Mouse (Mus musculus): ENCODE results near the gene Tsc1. TPM values are rescaled to one million over a fixed set of nuclear protein-coding genes. Genes with fewer than 3 reads are reported as not detected.

Tsc1 gene
- 11.1 and 18.0 TPM in 2 replicates for polyA plus RNA-seq (2015; fragmentation: Nextera tagmentation; extraction: Ambion mirVana)

DNA sequence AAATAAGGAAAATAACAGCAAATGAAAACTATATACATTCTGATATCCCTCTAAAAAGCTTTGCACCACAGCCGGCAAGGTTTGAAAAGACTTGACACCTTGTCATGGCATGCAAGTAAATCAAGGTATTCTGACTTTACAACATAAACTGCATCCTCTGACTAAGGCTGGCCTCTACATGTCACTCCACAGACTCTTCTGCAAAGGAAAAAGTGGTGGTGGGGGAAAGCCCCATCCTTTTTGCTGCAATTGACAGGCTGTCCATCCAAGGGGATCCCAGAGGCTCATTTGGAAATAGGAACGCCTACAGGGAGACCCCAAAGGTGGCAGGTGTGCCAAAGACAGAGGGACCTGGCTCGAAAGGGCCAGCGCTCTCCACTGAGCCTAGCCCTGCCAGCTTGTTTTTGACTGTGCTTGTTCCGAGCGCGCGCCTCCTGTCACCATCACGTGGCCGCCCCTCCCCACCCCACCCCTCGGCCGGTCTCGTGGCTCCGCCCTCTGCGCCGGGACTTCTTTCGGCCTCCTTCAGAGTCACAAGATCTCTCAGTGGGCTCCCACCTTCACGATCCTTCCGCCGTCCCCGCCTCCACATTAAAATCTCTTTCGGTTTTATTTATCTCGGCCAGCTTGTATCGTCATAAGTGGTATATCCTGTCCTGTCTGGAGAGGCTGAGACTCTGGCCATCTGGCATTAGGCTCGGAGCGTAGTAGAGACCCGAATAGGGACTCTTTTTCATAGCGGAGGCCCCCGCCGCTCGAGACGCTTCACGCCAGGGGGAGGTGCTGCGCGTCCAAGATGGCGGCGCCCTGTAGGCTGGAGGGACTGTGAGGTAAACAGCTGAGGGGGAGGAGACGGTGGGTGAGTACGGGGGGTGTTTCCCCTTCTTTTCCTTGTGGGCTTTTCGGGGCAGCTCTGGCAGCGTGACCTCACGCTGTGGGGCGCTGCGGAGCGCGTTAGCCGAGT lies at the start of gene Tsc1:
TSS of gene Tsc1 (plus strand) at position 768 of the 964 bp plus-strand sequence.
- peak within 1 kb of the TSS; percentile 85 for H3K27ac ChIP-seq
- peak within 1 kb of the TSS; percentile 81 for H3K4me3 ChIP-seq
- WGBS, result 2% methylated on average over 47 of the region's 47 CpGs
- peaks cover 16% of the 10 kb centered on the region for H3K4me1 ChIP-seq (replicated peaks)
- peak; percentile 90 for ATAC-seq (replicated peaks; ENCODE audit: insufficient number of reproducible peaks, insufficient read depth, low FRiP score, low read depth)
- peak within 1 kb of the TSS; percentile 88 for H3K9ac ChIP-seq
- no peaks in the 10 kb centered on the region for H3K36me3 ChIP-seq
- H3K27me3 ChIP-seq, result no peaks in the 10 kb centered on the region
- peak within 1 kb of the TSS; percentile 92 for H3K4me2 ChIP-seq
- H3K9me3 ChIP-seq (replicated peaks), result no peaks in the 10 kb centered on the region

DNA sequence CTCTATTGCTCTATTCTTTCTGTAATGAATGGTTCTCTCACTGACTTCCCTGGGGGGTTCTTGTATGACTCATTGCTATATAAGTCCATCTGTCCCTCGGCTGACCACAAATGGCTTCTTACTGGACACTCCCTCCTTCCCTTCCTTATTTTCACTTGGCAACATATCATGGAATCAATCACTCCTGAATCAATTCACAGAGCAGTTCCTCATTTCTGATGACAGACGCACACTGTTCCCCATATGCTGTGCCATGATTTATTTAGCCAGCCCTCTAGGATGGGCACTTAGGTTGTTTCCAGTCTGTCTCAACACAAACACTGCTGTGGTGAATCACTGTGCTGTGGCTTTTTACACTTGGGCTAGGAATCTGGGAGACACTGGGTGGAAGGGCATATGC lies 49.5 kb upstream of the Tsc1 start:
- Histone ChIP-seq H3K9ac (no peak overlapping the region), H3K27ac (no peak overlapping the region), H3K36me3 (no peaks in the 10 kb centered on the region), H3K4me1 (replicated peaks) (no peaks in the 10 kb centered on the region), H3K27me3 (peaks cover 12% of the 10 kb centered on the region; the same call in 1 of the 2 replicates), H3K9me3 (replicated peaks) (no peaks in the 10 kb centered on the region), H3K4me2 (no peak overlapping the region), H3K4me3 (no peak overlapping the region)
- no peak for ATAC-seq (replicated peaks; ENCODE audit: insufficient number of reproducible peaks, insufficient read depth, low FRiP score, low read depth)
- 66% methylated on average over 2 of the region's 2 CpGs for WGBS

DNA sequence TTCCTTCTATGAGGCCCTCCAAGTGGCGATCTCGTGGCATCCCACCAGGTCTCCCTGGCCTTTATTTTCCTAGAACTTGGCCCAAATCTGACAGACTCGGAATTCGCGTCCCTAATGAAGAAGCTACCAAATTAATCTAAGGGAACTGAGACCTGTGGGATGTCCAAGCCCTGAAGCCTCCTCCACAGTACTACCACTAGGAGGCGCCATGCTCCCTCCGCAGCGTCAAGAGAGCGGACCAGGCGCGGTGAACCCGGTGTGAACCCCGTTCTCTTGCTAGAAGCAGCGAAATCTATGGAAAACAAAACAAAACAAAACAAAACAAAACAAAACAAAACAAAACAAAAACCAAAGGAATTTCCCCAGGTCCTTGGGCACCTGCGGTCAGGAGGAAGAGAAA lies 48.2 kb upstream of the Tsc1 start:
- peaks cover 12% of the 10 kb centered on the region; the same call in 1 of the 2 replicates for H3K27me3 ChIP-seq
- H3K9me3 ChIP-seq (replicated peaks), result no peaks in the 10 kb centered on the region
- H3K4me1 ChIP-seq (replicated peaks), result peaks cover 3% of the 10 kb centered on the region; the same call in 1 of the 2 replicates
- no peak overlapping the region for H3K27ac ChIP-seq
- WGBS, result 5% methylated on average over 15 of the region's 15 CpGs
- no peak overlapping the region for H3K9ac ChIP-seq
- no peak overlapping the region for H3K4me3 ChIP-seq
- H3K36me3 ChIP-seq, result no peaks in the 10 kb centered on the region
- H3K4me2 ChIP-seq, result peak overlapping the region; percentile 35; the same call in 1 of the 2 replicates
- no peak for ATAC-seq (replicated peaks; ENCODE audit: insufficient number of reproducible peaks, insufficient read depth, low FRiP score, low read depth)

DNA sequence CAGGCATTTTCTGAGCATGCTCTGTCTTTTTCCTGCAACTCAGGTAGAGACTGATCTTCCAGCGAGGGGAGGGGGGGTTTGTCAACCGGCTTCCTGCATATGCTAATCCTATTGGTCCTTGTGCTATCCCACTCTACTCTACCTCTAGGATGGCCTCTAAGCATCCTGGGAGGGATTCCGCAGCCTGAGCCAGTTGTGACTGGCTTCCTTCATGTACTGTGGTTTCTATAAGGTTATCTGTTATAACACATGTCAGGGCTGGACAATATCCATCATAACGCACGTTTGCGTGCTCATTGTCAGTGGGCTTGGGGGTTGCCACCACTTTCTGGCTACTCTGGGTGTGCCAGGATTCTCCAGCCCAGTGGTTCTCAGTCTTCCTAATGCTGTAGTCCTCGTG lies 45.0 kb upstream of the Tsc1 start:
- peaks cover 7% of the 10 kb centered on the region; the same call in 1 of the 2 replicates for H3K27me3 ChIP-seq
- H3K36me3 ChIP-seq, result no peaks in the 10 kb centered on the region
- H3K4me2 ChIP-seq, result no peak overlapping the region
- H3K9me3 ChIP-seq (replicated peaks), result no peaks in the 10 kb centered on the region
- peaks cover 15% of the 10 kb centered on the region for H3K4me1 ChIP-seq (replicated peaks)
- H3K4me3 ChIP-seq, result no peak overlapping the region
- WGBS, result 78% methylated on average over 7 of the region's 7 CpGs
- H3K9ac ChIP-seq, result no peak overlapping the region
- H3K27ac ChIP-seq, result no peak overlapping the region
- no peak for ATAC-seq (replicated peaks; ENCODE audit: insufficient number of reproducible peaks, insufficient read depth, low FRiP score, low read depth)

DNA sequence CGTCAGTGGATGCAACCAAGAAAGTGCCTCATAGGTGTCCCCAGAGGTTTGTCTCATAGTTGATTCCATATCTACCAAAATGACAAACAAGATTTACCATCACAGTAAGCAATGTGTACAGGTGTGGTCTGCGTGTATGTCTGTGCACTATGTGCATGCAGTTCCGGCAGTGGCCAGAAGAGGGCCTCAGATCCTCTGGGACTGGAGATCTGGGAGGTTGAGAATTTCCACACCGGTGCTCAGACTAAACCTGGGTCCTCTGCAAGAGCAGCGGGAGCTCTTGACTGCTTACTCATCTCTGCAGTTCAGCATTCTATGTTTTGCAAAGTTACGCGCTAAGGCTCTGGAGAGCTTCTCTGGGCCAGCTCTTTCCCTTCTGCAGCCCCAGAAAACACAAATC lies 44.0 kb upstream of the Tsc1 start:
- Histone ChIP-seq H3K4me1 (replicated peaks) (peaks cover 18% of the 10 kb centered on the region), H3K4me3 (no peak overlapping the region), H3K27me3 (peaks cover 4% of the 10 kb centered on the region; the same call in 1 of the 2 replicates), H3K4me2 (no peak overlapping the region), H3K9ac (no peak overlapping the region), H3K9me3 (replicated peaks) (no peaks in the 10 kb centered on the region), H3K36me3 (no peaks in the 10 kb centered on the region), H3K27ac (no peak overlapping the region)
- WGBS, result 90% methylated on average over 7 of the region's 7 CpGs
- ATAC-seq (replicated peaks; ENCODE audit: insufficient number of reproducible peaks, insufficient read depth, low FRiP score, low read depth), result no peak

DNA sequence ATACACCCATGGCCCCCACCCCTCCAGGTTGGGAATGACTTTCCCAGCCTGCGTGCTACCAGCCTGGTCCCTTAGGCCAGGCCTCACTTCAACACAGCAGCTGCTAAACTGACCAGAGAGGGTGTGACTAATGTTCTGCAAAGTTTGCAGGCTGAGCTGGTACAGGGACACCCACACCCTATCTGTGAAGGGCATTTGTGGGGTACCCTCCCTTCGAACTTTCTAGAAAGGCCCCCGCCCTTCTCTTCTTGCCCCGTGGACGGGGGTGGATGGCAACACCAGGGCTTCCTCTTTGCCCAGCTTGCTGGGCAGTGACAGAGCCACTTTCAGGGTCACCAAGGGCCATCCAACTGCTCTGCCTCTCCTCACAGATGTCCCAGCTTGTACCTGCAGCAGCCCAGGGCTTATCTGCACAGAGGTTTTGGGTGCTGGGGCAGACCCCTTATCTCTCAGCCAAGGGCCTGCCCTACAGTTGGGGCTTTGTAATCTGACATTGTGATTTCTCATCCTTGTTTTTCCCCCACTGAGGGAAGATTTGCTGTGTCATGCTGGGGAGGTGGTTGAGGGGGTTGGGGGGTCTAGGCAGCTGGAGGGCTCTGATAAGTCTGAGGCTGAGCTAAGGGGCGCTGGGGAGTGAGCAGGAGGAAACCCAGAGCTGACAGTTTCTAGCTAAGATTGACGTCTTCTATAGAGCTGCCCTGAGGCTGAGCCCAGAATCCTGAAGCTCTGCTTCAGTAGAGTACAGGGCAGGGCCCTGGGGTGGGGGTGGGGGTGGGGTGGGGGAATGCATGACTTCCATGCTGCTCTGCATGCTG lies 43.1 kb upstream of the Tsc1 start:
- Histone ChIP-seq H3K4me2 (no peak overlapping the region), H3K27ac (no peak overlapping the region)
- ATAC-seq (replicated peaks; ENCODE audit: insufficient number of reproducible peaks, insufficient read depth, low FRiP score, low read depth), result 0 out of 2 replicates have a peak, but pooled peaks have one; percentile 53

DNA sequence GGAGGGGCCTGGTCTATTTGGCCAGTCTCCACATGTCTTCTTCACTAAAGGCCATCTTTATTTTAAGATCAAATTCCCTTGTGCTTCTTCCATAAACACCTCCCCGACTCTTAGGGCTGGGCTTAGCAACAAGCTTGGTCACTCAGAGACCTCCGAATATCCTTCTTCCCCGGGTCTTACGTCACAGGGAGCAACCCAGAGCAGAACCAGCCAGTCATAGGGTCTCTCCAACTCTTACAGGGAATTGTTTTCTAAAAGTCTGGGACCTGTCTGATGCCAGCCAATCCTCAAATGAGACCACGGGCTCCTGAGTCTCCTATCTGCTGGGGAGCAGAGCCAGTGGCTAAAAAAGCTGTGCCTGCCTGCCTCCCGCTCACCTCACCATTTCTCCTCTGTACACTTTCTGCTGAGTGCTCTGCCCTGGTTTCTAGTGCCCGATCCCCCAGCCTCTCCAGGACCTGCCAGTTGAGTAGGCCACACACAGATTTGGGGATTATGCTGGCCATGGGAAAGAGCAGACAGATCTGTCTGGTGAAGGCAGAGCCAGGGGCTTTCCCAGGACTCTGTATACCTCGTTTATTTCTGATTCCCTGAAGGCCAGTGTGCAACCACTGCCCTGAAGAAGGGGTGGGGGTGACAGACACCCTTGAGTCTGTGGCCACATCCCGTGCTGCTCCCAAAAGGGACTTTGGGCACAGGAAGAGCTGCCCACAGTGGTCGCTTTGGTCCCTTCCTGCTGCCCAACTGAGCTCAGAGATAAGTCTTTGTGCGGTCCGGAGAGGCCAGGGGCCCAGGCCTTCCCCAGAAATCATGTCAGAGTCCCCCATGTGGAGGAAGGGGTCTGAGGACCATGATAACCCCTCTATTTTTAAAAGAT lies 42.1 kb upstream of the Tsc1 start:
- no peaks in the 10 kb centered on the region for H3K27me3 ChIP-seq
- H3K9me3 ChIP-seq (replicated peaks), result no peaks in the 10 kb centered on the region
- no peak overlapping the region for H3K4me2 ChIP-seq
- no peak overlapping the region for H3K27ac ChIP-seq
- WGBS, result 46% methylated on average over 12 of the region's 12 CpGs
- peak; percentile 21; the same call in 1 of the 2 replicates for ATAC-seq (replicated peaks; ENCODE audit: insufficient number of reproducible peaks, insufficient read depth, low FRiP score, low read depth)
- no peak overlapping the region for H3K4me3 ChIP-seq
- no peaks in the 10 kb centered on the region for H3K36me3 ChIP-seq
- no peak overlapping the region for H3K9ac ChIP-seq
- H3K4me1 ChIP-seq (replicated peaks), result peaks cover 25% of the 10 kb centered on the region

More for the DNA sequence above, 43.1 kb upstream of the Tsc1 start:
- no peak overlapping the region; the same call in 1 of the 2 replicates for H3K9ac ChIP-seq
- no peak overlapping the region for H3K4me3 ChIP-seq
- no peaks in the 10 kb centered on the region for H3K9me3 ChIP-seq (replicated peaks)
- H3K27me3 ChIP-seq, result peaks cover 4% of the 10 kb centered on the region; the same call in 1 of the 2 replicates
- H3K4me1 ChIP-seq (replicated peaks), result peaks cover 25% of the 10 kb centered on the region
- no peaks in the 10 kb centered on the region for H3K36me3 ChIP-seq
- 68% methylated on average over 7 of the region's 7 CpGs for WGBS

DNA sequence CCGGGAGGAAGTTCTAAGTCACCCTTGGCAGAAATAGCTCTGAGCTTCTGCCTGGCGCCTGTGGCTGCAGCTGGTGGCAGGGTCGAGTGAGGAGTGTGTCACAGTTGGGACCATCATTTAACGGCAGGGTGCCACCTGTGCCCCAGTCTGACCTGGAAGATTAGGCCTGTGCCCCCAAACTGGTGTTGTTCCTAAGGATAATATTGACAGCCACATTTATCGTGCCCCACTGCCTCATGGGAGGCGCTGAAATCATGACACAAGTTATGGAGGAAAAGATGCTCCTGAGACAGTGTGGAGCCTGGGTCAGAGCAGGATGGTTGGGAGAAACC lies 41.5 kb upstream of the Tsc1 start:
- Histone ChIP-seq H3K27me3 (no peaks in the 10 kb centered on the region), H3K9ac (no peak overlapping the region), H3K4me1 (replicated peaks) (peaks cover 25% of the 10 kb centered on the region), H3K36me3 (no peaks in the 10 kb centered on the region), H3K9me3 (replicated peaks) (no peaks in the 10 kb centered on the region), H3K4me2 (no peak overlapping the region), H3K4me3 (no peak overlapping the region), H3K27ac (no peak overlapping the region)
- no peak for ATAC-seq (replicated peaks; ENCODE audit: insufficient number of reproducible peaks, insufficient read depth, low FRiP score, low read depth)
- 46% methylated on average over 6 of the region's 6 CpGs for WGBS

DNA sequence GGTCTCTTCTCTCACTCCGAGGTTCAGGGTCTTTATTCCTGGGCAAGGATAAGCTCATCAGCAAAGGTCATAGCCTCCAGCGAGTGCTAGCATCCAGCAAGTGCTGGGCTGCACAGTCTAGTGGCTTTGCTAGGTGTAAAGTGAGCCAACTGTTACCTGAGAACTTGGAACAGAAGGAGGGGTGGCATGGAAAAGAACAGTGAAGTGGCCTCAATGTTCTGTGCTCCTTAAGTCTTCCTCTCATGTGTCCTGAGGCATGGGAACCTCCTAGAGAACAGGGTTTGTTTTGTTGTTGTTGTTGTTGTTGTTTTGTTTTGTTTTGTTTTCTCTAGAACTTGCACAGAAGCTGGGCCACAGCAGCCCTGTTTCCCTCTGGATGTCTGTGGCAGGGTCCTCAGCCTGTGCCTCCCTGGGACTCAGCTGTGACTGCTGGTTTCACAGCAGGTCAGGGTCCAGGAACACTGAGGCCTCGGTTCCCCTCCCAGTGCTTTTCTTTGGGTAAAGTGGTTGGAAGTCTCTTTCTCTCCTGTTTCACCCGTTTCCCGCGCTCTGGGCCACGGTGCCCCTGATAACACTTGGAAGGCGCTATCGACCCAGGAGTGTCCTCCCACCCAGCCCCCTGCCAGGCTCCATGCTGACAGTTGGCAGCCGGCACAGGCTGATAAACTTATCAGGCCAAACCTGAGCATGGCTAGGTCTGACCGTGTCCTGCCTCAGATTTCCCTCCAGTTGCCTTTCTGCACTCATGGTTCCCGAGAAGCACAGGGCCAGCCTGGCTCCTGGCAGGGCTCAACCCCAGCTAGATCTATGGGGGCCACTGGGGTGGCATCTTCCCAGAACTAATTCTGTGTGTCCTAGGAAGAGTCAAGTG lies 39.1 kb upstream of the Tsc1 start:
- WGBS, result 29% methylated on average over 12 of the region's 12 CpGs
- H3K4me1 ChIP-seq (replicated peaks), result peaks cover 33% of the 10 kb centered on the region
- no peaks in the 10 kb centered on the region for H3K36me3 ChIP-seq
- H3K4me2 ChIP-seq, result no peak overlapping the region
- H3K27ac ChIP-seq, result no peak overlapping the region
- H3K9me3 ChIP-seq (replicated peaks), result no peaks in the 10 kb centered on the region
- no peak overlapping the region for H3K4me3 ChIP-seq
- 0 out of 2 replicates have a peak, but pooled peaks have one; percentile 5 for ATAC-seq (replicated peaks; ENCODE audit: insufficient number of reproducible peaks, insufficient read depth, low FRiP score, low read depth)
- H3K27me3 ChIP-seq, result no peaks in the 10 kb centered on the region
- H3K9ac ChIP-seq, result no peak overlapping the region

DNA sequence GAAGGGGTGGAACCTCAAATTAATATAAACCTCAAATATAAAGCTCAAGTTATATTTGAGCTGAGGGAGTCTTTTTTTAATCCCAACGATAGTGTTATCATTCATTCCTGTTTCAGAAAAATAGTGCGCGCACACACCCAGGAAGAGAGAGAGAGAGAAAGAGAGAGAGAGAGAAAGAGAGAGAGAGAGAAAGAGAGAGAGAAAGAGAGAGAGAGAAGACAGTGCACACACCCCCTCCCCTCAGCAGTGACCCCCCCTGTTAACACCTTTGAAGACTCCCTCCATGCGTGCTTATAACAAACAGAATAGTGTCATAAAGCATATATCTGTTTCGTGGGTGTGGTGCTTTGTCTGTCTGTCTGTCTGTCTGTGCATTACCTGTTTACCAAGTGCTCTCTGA lies 37.5 kb upstream of the Tsc1 start:
- Histone ChIP-seq H3K4me1 (replicated peaks) (peaks cover 30% of the 10 kb centered on the region), H3K36me3 (no peaks in the 10 kb centered on the region), H3K4me3 (no peak overlapping the region), H3K9me3 (replicated peaks) (no peaks in the 10 kb centered on the region), H3K27ac (no peak overlapping the region), H3K4me2 (no peak overlapping the region), H3K9ac (no peak overlapping the region), H3K27me3 (no peaks in the 10 kb centered on the region)
- 83% methylated on average over 5 of the region's 5 CpGs for WGBS
- ATAC-seq (replicated peaks; ENCODE audit: insufficient number of reproducible peaks, insufficient read depth, low FRiP score, low read depth), result no peak
